Mouse (Mus musculus) right cerebral cortex, postnatal 14 days (tissue): ENCODE data around the gene Emc8.

Experiments
- DNase-seq: peaks from one replicate; pipeline ENCODE4 v3.0.0; 2022

The Emc8 gene

GRCm38 (mm10) chr8:120668374-120668905, at the start of gene Emc8:
Gene Emc8 (minus strand): TSS chr8:120668573.
- peak; percentile 52 for DNase-seq

- no peak for DNase-seq
Measured at GRCm38 (mm10) chr8:120715996-120716680, 47.8 kb upstream of the Emc8 start.

GRCm38 (mm10) chr8:120715200-120715599, 46.8 kb upstream of the Emc8 start:
- no peak for DNase-seq

- no peak for DNase-seq
Measured at GRCm38 (mm10) chr8:120709176-120709575, 40.8 kb upstream of the Emc8 start.

GRCm38 (mm10) chr8:120706193-120706592, 37.8 kb upstream of the Emc8 start:
- no peak for DNase-seq

GRCm38 (mm10) chr8:120705163-120705562, 36.8 kb upstream of the Emc8 start:
- no peak for DNase-seq

- DNase-seq: no peak
Measured at GRCm38 (mm10) chr8:120704203-120704602, 35.8 kb upstream of the Emc8 start.

GRCm38 (mm10) chr8:120701758-120702465, 33.5 kb upstream of the Emc8 start:
- no peak for DNase-seq

- DNase-seq: no peak
Measured at GRCm38 (mm10) chr8:120700053-120700452, 31.7 kb upstream of the Emc8 start.

- DNase-seq: no peak
Measured at GRCm38 (mm10) chr8:120699565-120699964, 31.2 kb upstream of the Emc8 start.

GRCm38 (mm10) chr8:120699079-120699478, 30.7 kb upstream of the Emc8 start:
- no peak for DNase-seq

GRCm38 (mm10) chr8:120698426-120698825, 30.1 kb upstream of the Emc8 start:
- no peak for DNase-seq

GRCm38 (mm10) chr8:120697979-120698272, 29.6 kb upstream of the Emc8 start:
- DNase-seq: no peak

GRCm38 (mm10) chr8:120697154-120697978, 29.0 kb upstream of the Emc8 start:
- DNase-seq: peak; percentile 61

GRCm38 (mm10) chr8:120696401-120697153, 28.2 kb upstream of the Emc8 start:
- DNase-seq: no peak

GRCm38 (mm10) chr8:120693861-120694493, 25.6 kb upstream of the Emc8 start:
- no peak for DNase-seq

GRCm38 (mm10) chr8:120692934-120693333, 24.6 kb upstream of the Emc8 start:
- no peak for DNase-seq

GRCm38 (mm10) chr8:120688511-120688910, 20.1 kb upstream of the Emc8 start:
- no peak for DNase-seq

GRCm38 (mm10) chr8:120687786-120688185, 19.4 kb upstream of the Emc8 start:
- DNase-seq: no peak

GRCm38 (mm10) chr8:120686576-120686975, 18.2 kb upstream of the Emc8 start:
- DNase-seq: no peak

GRCm38 (mm10) chr8:120686051-120686450, 17.7 kb upstream of the Emc8 start:
- DNase-seq: no peak

- no peak for DNase-seq
Measured at GRCm38 (mm10) chr8:120685591-120685990, 17.2 kb upstream of the Emc8 start.
